Mouse (Mus musculus) spleen, adult 2 months (tissue): ENCODE measurements around the gene Anxa6. TPM values are rescaled to one million over a fixed set of nuclear protein-coding genes. Genes with fewer than 3 reads are reported as not detected.

Source experiments
- DNase-seq, 2 experiments: peaks; one replicate each; pipeline versions ENCODE4 v3.0.0 to v3.0.0-alpha.2; 2012 to 2021; ENCODE audit warnings: low spot score in 2 of 2, low read depth in 1 of 2
- H3K27ac ChIP-seq: fragments of 200-500 bp; 2 replicates; pipeline ENCODE4 v1.5.1; 2012; ENCODE audit warnings: low read length, inconsistent platforms; ENCODE audit not compliant: insufficient read depth
- H3K27me3 ChIP-seq: fragments of 200-500 bp; 2 replicates; pipeline ENCODE4 v1.6.1; 2012; ENCODE audit warnings: mild to moderate bottlenecking, moderate library complexity, low read length, inconsistent platforms; ENCODE audit not compliant: control insufficient read depth, insufficient read depth
- H3K36me3 ChIP-seq: fragments of 200-500 bp; 2 replicates; pipeline ENCODE4 v1.6.1; 2012; ENCODE audit warnings: mild to moderate bottlenecking, low read length, inconsistent platforms; ENCODE audit not compliant: control insufficient read depth, insufficient read depth
- H3K4me1 ChIP-seq: fragments of 200-500 bp; 2 replicates; pipeline ENCODE4 v1.6.1; 2011; ENCODE audit warnings: inconsistent platforms; ENCODE audit not compliant: control insufficient read depth, insufficient read depth, insufficient read length
- H3K4me3 ChIP-seq: fragments of 200-500 bp; 2 replicates; pipeline ENCODE4 v1.5.1; 2011; ENCODE audit warnings: mild to moderate bottlenecking, inconsistent platforms; ENCODE audit not compliant: insufficient read depth, insufficient read length; ENCODE audit errors: extremely low read depth
- CTCF ChIP-seq: fragments of 200-500 bp; IDR thresholded peaks from 2 replicates; pipeline ENCODE4 v1.5.1; 2011; ENCODE audit warnings: mild to moderate bottlenecking, inconsistent platforms; ENCODE audit not compliant: insufficient read depth, insufficient read length, insufficient replicate concordance; ENCODE audit errors: extremely low read depth
- POLR2A ChIP-seq: fragments of 200-500 bp; IDR thresholded peaks from 2 replicates; pipeline ENCODE4 v1.6.1; 2011; ENCODE audit warnings: low read depth, low read length, inconsistent platforms
- WGBS: fragments of 180-500 bp; shearing (Covaris S2); methylation state at CpG from one replicate; pipeline ENCODE4 v1.1.7; 2018; 5-methylcytosine and 5-hydroxymethylcytosine counted together
- polyA plus RNA-seq: library from polyadenylated mRNA; depleted of rRNA; stranded (reverse); fragments of >200 nt; gene quantifications from 2 replicates; pipeline ENCODE4 v1.2.3, GENCODE M21; 2012

Anxa6 gene
- polyA plus RNA-seq, 1 experiment: 104 TPM

- Histone ChIP-seq H3K36me3 (peaks cover 25% of the 10 kb centered on the region), H3K27ac (no peak overlapping the region), H3K4me1 (peaks cover 5% of the 10 kb centered on the region; the same call in 1 of the 2 replicates), H3K27me3 (no peaks in the 10 kb centered on the region), H3K4me3 (no peak overlapping the region)
- no peak for DNase-seq
- TF ChIP-seq POLR2A (no peak), CTCF (no peak)
- 81% methylated on average over 2 of the region's 2 CpGs for WGBS
Observed at GRCm38 (mm10) chr11:55017201-55017600, 16.0 kb downstream of the Anxa6 start.

GRCm38 (mm10) chr11:55016758-55017157 is 16.5 kb downstream of the Anxa6 start:
- 87% methylated on average over 1 of the region's 1 CpGs for WGBS
- peaks cover 2% of the 10 kb centered on the region; the same call in 1 of the 2 replicates for H3K4me1 ChIP-seq
- no peak overlapping the region for H3K4me3 ChIP-seq
- TF ChIP-seq POLR2A (no peak), CTCF (no peak)
- H3K36me3 ChIP-seq: peaks cover 29% of the 10 kb centered on the region
- H3K27ac ChIP-seq: no peak overlapping the region
- no peaks in the 10 kb centered on the region for H3K27me3 ChIP-seq
- no peak for DNase-seq

GRCm38 (mm10) chr11:55015831-55016241 is 17.4 kb downstream of the Anxa6 start:
- 82% methylated on average over 9 of the region's 9 CpGs for WGBS
- no peaks in the 10 kb centered on the region for H3K4me1 ChIP-seq
- DNase-seq: no peak
- H3K27me3 ChIP-seq: no peaks in the 10 kb centered on the region
- TF ChIP-seq POLR2A: no peak
- TF ChIP-seq CTCF: no peak
- H3K27ac ChIP-seq: no peak overlapping the region
- H3K4me3 ChIP-seq: no peak overlapping the region
- peaks cover 34% of the 10 kb centered on the region for H3K36me3 ChIP-seq

- H3K27me3 ChIP-seq: no peaks in the 10 kb centered on the region
Observed at GRCm38 (mm10) chr11:55015264-55015663, 18.0 kb downstream of the Anxa6 start.

GRCm38 (mm10) chr11:55013802-55014201 is 19.4 kb downstream of the Anxa6 start:
- 90% methylated on average over 6 of the region's 6 CpGs for WGBS
- no peak overlapping the region for H3K4me3 ChIP-seq
- H3K27ac ChIP-seq: no peak overlapping the region
- H3K27me3 ChIP-seq: no peaks in the 10 kb centered on the region
- TF ChIP-seq POLR2A: no peak
- no peak for TF ChIP-seq CTCF
- H3K36me3 ChIP-seq: peaks cover 44% of the 10 kb centered on the region
- no peaks in the 10 kb centered on the region for H3K4me1 ChIP-seq
- no peak for DNase-seq

More at GRCm38 (mm10) chr11:55015264-55015663, 18.0 kb downstream of the Anxa6 start:
- no peak for DNase-seq
- TF ChIP-seq POLR2A (no peak), CTCF (no peak)
- no peaks in the 10 kb centered on the region for H3K4me1 ChIP-seq
- WGBS: 72% methylated on average over 3 of the region's 3 CpGs
- H3K27ac ChIP-seq: no peak overlapping the region
- peaks cover 40% of the 10 kb centered on the region for H3K36me3 ChIP-seq
- H3K4me3 ChIP-seq: no peak overlapping the region

- no peaks in the 10 kb centered on the region for H3K27me3 ChIP-seq
- no peak overlapping the region for H3K27ac ChIP-seq
- WGBS: 86% methylated on average over 5 of the region's 5 CpGs
- DNase-seq: no peak
- no peaks in the 10 kb centered on the region for H3K4me1 ChIP-seq
- no peak overlapping the region for H3K4me3 ChIP-seq
- peaks cover 47% of the 10 kb centered on the region for H3K36me3 ChIP-seq
- TF ChIP-seq CTCF: no peak
- TF ChIP-seq POLR2A: no peak
Observed at GRCm38 (mm10) chr11:55012551-55013521, 20.4 kb downstream of the Anxa6 start.

- Histone ChIP-seq H3K27me3 (no peaks in the 10 kb centered on the region), H3K27ac (no peak overlapping the region), H3K36me3 (peaks cover 58% of the 10 kb centered on the region), H3K4me1 (no peaks in the 10 kb centered on the region), H3K4me3 (no peak overlapping the region)
- 57% methylated on average over 3 of the region's 3 CpGs for WGBS
- TF ChIP-seq CTCF: no peak
- no peak for TF ChIP-seq POLR2A
- DNase-seq: no peak
Observed at GRCm38 (mm10) chr11:55011440-55011839, 21.8 kb downstream of the Anxa6 start.
